Mouse (Mus musculus): ENCODE results near the gene Azi2. TPM values are rescaled to one million over a fixed set of nuclear protein-coding genes. Genes with fewer than 3 reads are reported as not detected.

Azi2 gene
- total RNA-seq, 2 experiments from 2014 or later = 65.9 to 68.5 TPM

DNA sequence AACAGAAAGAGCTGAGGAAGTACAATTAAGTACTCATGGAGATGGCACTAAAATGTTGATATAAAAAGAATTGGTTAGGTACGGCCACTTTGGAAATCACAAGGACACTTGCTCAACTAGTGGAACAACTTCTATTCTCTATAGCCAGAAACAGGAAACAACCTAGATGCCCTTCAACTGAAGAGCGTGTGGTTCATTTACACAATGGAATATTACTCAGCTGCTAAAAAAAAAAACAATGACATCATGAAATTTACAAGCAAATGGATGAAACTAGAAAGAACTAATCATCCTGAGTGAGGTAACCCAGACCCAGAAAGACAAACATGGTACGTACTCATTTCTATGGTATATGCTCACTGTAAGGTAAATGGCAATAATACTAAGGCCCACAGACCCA is 33.1 kb downstream of the Azi2 start:
- intact Hi-C loops (cut with DNase I) = no loop called here
- no peak for DNase-seq

DNA sequence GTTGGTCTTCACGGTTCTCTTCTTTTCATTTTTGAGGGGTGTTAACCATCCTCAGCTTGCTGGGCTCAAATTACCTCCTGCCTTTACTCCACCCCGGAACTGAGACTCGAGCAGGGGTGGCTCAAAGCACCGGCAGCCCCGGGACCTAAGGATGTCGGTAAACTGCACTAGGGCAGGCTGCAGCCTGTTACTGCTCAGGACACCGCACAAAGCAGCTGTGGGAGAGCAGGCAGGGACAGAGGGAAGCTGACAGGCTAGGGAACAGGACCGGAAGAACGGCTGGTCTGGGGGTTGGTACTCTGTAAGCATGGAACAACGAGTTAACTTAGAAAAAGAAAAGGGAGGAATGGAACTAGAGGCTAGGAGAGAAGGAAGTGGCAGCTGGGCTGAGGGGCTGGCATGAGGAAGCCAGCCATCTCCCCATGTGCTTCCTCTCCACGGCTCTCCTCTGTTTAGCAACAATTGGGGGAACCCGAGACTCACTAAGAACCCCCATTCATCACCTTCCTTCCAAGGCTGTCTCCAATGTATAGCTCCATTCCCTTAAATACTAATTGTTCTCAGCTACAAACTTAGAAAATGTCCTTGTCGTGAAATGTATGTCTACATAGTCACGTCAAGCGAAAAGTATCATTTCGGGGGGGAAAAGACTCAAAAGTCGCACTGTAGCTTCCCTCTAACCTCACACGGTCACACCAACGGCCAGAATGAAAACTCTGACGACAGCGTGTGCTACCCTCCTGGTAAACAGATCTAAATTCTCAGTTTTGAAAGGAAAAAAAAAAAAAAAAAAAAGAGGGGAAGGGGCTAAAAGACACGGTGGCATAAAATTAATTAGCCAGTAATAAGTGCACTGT is 42.5 kb downstream of the Azi2 start:
- DNase-seq = no peak
- intact Hi-C loops (cut with DNase I) = no loop called here

DNA sequence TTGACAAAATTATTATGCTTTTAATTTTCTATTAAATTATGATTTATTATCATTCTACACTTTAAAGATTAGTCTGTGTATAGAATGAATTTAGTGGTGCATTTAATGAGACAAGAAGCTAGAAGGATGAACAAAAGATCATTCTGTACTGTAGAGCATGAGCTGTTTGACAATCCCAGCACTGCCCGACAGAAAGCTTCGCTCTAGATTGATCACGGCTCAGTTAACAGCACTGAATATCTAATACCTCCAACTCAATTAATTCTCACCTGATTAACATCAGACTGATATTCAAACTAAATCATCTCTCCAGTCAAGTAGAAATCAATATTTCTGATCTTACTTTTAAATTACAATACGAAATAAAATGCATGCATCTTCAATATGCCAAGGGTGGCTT is 43.5 kb downstream of the Azi2 start:
- intact Hi-C loops (cut with DNase I) = no loop called here
- DNase-seq = no peak

DNA sequence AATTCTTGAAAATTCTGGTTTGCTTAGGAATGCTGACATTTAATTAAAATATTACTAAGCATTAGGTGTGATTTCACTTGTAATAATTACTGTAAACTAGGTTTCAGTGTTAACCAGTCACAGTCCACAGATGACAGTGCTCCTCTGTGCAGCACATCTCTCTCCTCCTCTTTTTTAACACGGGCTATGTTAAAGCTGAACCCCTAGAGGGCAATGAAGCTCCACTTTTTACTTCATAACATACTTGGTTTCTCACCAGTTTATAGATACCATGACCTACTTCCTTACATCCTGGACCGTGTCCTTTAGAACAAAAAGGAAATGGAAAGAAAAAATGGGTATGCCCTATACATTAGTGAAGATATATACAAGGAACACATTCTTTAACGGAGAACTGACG is 59.1 kb downstream of the Azi2 start:
- intact Hi-C loops (cut with DNase I) = loop anchor here (2.0 kb wide), 1 partner anchor 389 kb away; no protein-coding TSS in a partner anchor
- no peak for DNase-seq

DNA sequence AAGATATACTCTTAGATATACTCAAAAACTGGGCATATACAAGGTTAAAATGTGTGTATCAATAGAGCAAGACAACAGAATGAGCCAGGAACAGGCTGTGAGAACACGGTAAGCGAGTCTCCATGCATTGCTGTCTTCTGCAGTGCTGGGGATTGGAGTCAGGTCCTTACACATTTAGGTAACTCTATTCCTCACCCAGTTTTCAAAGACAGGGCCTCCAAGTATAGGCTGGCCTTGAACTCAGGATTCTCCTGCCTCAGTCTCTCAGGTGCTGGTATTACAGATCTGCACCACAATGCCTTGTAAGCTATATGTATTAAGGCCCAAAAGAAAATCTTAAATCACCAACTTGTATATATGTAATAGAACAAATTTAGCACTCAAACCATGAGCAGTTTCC is 60.2 kb downstream of the Azi2 start:
- intact Hi-C loops (cut with DNase I) = no loop called here
- DNase-seq = no peak

DNA sequence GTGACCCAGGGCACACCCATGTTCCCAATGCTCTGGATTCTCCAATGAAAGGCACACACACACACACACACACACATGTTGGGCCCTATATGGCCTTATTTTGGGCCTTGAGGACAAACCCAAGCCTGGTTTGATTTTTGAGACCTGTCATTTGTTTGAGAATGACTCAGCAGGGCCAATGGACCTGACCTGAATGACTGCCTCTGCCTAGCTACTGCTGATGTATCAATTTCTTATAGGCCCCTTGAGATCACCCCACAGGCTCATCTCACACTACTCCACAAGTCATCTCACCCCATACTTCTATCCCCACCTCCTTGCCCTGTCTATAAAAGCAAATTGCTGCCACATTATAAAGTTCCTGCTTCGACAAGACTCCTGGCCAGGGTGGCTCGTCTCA is 61.5 kb downstream of the Azi2 start:
- intact Hi-C loops (cut with DNase I) = no loop called here
- no peak for DNase-seq

DNA sequence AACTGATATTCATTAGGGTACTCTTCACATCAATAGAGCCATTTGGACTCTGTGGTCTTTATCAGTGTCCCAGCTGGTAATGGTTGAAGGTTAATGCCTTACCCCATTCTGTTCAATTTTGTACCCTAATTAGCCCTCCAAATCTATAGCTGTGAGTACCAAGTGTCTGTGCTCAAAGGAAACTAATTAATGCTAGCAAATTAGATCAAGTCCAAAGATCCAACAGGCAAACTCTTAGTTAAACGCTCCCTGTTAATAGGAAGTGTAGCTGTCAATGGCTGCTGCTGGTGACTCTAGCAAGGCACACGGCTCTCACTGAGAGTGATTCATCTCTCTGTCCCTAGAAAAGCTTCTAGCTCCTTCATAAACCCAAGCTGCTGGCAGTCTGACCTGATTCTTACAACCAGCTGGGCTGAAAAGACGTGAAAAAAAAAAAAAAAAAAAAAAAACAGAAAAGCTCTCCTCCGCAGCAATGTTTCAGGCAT is 68.3 kb downstream of the Azi2 start:
- intact Hi-C loops (cut with DNase I) = no loop called here

DNA sequence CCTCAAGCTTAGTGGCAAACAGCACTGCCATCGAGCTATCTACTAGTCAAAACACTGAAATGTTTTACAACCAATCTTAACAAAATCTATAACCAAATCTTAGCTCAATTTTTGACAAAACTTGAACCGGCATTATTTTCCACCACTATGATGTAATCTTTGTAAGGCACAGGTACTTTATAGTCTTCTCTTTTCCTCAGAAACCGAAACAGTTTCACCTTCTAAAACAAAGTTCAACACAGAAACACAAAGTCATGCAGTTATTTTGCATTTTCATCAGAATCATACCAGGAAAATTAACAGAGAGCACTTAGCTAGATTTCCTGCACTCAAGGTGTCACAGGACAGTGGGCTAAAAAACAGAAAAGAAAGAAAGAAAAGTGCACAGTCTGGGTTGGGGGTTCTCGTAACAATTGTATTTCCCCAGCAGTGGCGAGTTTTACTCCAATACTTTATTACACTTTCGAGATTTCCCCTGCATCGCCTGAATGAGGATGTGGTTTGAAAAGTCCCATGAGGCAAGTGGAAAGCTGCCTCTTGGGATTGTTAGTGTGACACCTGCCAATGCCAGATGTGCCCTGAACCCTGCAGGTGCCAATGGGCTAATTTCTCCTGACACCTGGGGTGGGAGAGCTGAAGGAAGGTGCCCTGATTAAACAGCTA is 69.5 kb downstream of the Azi2 start:
- intact Hi-C loops (cut with DNase I) = no loop called here

More for the DNA sequence above, 68.3 kb downstream of the Azi2 start:
- DNase-seq = no peak

DNA sequence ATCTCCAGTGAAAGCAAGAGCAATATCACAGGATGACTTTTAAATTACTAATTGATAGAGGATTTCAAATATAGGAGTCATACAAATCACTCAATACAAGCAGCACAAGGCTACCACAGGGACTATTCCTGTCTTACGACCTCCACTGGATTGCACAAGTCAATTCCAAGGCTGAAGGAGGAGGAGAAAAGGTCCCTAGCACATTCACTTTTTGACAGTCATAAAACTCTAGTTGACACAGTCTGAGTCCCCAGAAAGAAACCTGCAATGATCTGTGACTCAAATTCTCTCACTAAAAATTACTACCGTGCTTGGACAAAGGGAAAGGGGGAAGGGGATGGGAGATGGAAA is 70.0 kb downstream of the Azi2 start:
- DNase-seq = no peak
- intact Hi-C loops (cut with DNase I) = no loop called here

More for the DNA sequence above, 69.5 kb downstream of the Azi2 start:
- no peak for DNase-seq

Small RNAs within 50 kb of the gene (microRNA-seq; reads per million reads assigned to microRNA genes)
- 0 reads per million in 2 experiments for gene Gm22008 (ENCODE audit: borderline number of aligned reads in 2 of 2)

Other genes with a start within 250 kb of the Azi2 start
- gene Cmc1, start 109.7 kb downstream of the Azi2 start, total RNA-seq (2021) = 10 to 100 TPM; 27.3 to 27.9 TPM